In the genomic region with DNA sequence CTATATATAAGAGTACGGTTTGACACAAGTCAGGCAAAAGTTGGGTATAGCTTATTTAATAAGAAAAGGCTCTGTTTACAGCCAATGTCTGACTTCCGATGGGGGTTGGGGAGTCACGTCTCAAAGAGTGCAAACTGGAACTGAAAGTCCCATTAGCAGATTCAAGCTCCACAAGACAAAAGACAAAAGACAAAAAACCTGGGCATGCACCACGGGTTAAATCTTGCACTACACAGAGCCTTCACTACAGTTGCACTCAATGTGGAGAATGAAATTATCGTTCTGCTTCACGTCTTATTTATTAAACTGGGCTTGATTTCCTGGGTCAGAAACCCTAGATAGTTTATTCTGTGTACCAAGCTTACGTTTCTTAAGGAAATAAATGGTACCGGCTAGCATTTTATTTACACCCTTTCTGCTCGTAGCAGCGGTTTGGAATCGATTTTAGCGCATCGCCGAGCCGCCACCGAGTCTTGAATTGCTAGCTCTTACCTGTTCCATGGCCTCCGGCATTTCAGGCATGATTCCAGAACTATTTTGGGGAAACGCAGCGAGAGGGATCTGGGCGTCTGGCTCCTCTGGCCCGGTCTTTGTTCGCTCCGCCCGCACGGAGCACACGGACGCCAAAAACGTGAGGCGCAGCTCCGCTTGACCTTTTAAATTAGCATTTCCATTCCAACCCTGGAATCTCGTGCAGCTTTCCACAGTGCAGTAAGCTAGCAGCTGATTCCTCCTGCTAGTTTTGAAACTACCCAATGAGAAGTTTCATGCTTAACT, we compare ENCODE assay signal across 8 mouse cellular contexts. TPM values are rescaled to one million over a fixed set of nuclear protein-coding genes. Genes with fewer than 3 reads are reported as not detected.
DNase-seq lines count a peak whose midpoint lies in the region; ATAC-seq and TF ChIP-seq lines count a peak whose summit lies in the region.

No protein-coding gene starts in this region.

- H3K36me3 ChIP-seq in G1E (replicated peaks), result peaks cover 19% of the 10 kb centered on the region
- H3K36me3 ChIP-seq in forebrain, embryonic 15.5 days, result no peaks in the 10 kb centered on the region
- H3K36me3 ChIP-seq in lung, postnatal 0 days (ENCODE audit: insufficient read depth, low read length), result no peaks in the 10 kb centered on the region

- ATAC-seq in G1E (ENCODE audit: extremely low read depth, insufficient number of reproducible peaks, low FRiP score, poor library complexity, severe bottlenecking), result peak; percentile 17
- ATAC-seq in forebrain, embryonic 15.5 days (replicated peaks), result peak; percentile 47
- ATAC-seq in lung, postnatal 0 days, result peak; percentile 44

- H3K4me2 ChIP-seq in forebrain, embryonic 15.5 days (replicated peaks), result peak overlapping the region; percentile 94
- peak overlapping the region; percentile 86 for H3K4me2 ChIP-seq in lung, postnatal 0 days (replicated peaks; ENCODE audit: low read depth, low read length)

- no peak for TF ChIP-seq CTCF in G1E (IDR thresholded peaks at IDR 0.05; ENCODE audit: low read depth, low read length)
- TF ChIP-seq CTCF in layer of hippocampus, adult 2 months (conservative IDR thresholded peaks at IDR 0.05), result no peak
- no peak for TF ChIP-seq CTCF in lung, postnatal 0 days (IDR thresholded peaks at IDR 0.05)

- peak; percentile 13; the same call in 1 of the 2 replicates for TF ChIP-seq EP300 in lung, postnatal 0 days (IDR thresholded peaks at IDR 0.05)

- DNase-seq in G1E (ENCODE audit: low spot score), result peak; percentile 65
- DNase-seq in c-Kit-positive CD71-positive TER-119-positive erythroid progenitor cells, embryonic 14.5 days (ENCODE audit: low spot score), result peak; percentile 69
- peak; percentile 65 to 78 for DNase-seq in heart, postnatal 36 days
- DNase-seq in layer of hippocampus, adult 2 months (ENCODE audit: low spot score in 2 of 2), result peak; percentile 45 to 46
- DNase-seq in lung, postnatal 0 days (ENCODE audit: low spot score), result peak; percentile 91
- DNase-seq in ovary, postnatal 36 days (ENCODE audit: low spot score), result peak; percentile 56
- DNase-seq in thymus, postnatal 36 days, result peak; percentile 58 to 60

- peak overlapping the region; percentile 90 for H3K27ac ChIP-seq in forebrain, embryonic 15.5 days (replicated peaks)
- peak overlapping the region; percentile 96 for H3K27ac ChIP-seq in layer of hippocampus, adult 2 months
- peak overlapping the region; percentile 95 for H3K27ac ChIP-seq in lung, postnatal 0 days (ENCODE audit: low read length)

- intact Hi-C loops in heart, postnatal 36 days (cut with DNase I), result no loop called here

- H3K27me3 ChIP-seq in G1E (ENCODE audit: insufficient read depth, low read length), result no peaks in the 10 kb centered on the region
- no peaks in the 10 kb centered on the region for H3K27me3 ChIP-seq in forebrain, embryonic 15.5 days
- H3K27me3 ChIP-seq in lung, postnatal 0 days (replicated peaks; ENCODE audit: insufficient read depth, low read length), result no peaks in the 10 kb centered on the region

- H3K9ac ChIP-seq in forebrain, embryonic 15.5 days (replicated peaks), result peak overlapping the region; percentile 61
- peak overlapping the region; percentile 68 for H3K9ac ChIP-seq in lung, postnatal 0 days (replicated peaks; ENCODE audit: low read depth)

- under 1% methylated on average over 31 of the region's 31 CpGs for WGBS in forebrain, embryonic 15.5 days
- WGBS in lung, postnatal 0 days, result under 1% methylated on average over 31 of the region's 31 CpGs

- H3K9me3 ChIP-seq in G1E (replicated peaks), result peaks cover 2% of the 10 kb centered on the region
- no peaks in the 10 kb centered on the region for H3K9me3 ChIP-seq in forebrain, embryonic 15.5 days
- H3K9me3 ChIP-seq in lung, postnatal 0 days (ENCODE audit: low read length), result no peaks in the 10 kb centered on the region

- peak overlapping the region; percentile 74 for H3K4me3 ChIP-seq in G1E (ENCODE audit: low read depth, low read length)
- H3K4me3 ChIP-seq in forebrain, embryonic 15.5 days, result peak overlapping the region; percentile 90
- peak overlapping the region; percentile 94 for H3K4me3 ChIP-seq in layer of hippocampus, adult 2 months
- peak overlapping the region; percentile 74 for H3K4me3 ChIP-seq in lung, postnatal 0 days (ENCODE audit: low read depth, low read length)

- H3K4me1 ChIP-seq in G1E (ENCODE audit: insufficient read depth, low read depth, low read length), result peaks cover 24% of the 10 kb centered on the region
- H3K4me1 ChIP-seq in forebrain, embryonic 15.5 days, result peaks cover 38% of the 10 kb centered on the region
- H3K4me1 ChIP-seq in lung, postnatal 0 days (ENCODE audit: insufficient read depth, low read depth, low read length), result peaks cover 12% of the 10 kb centered on the region; the same call in 1 of the 2 replicates

RNA-seq across cellular contexts. Expression of gene Mat2b, which starts 0.5 kb away (rescaled TPM):
- 55.2 and 61.8 TPM in 2 replicates for total RNA-seq in G1E (2014; fragmentation: Nextera tagmentation)
- 135 TPM in 2 replicates for total RNA-seq in G1E (2017)
- 49.8 and 55.0 TPM in 2 replicates for polyA plus RNA-seq in G1E (2012)
- polyA plus RNA-seq in forebrain, embryonic 15.5 days (2015; fragmentation: Nextera tagmentation; extraction: Ambion mirVana), result 76.6 and 78.8 TPM in 2 replicates
- total RNA-seq in heart, postnatal 36 days (2021), result 100 to 1,000 TPM; 107 TPM
- total RNA-seq in layer of hippocampus, adult 2 months (2021), result 100 to 1,000 TPM; 125 to 128 TPM
- 110 and 111 TPM in 2 replicates for polyA plus RNA-seq in lung, postnatal 0 days (2015; fragmentation: Nextera tagmentation; extraction: Ambion mirVana)

RNA-seq across cellular contexts. Expression of gene Hmmr, which starts 38.7 kb away (rescaled TPM):
- total RNA-seq in G1E (2014; fragmentation: Nextera tagmentation) (186 and 202 TPM in 2 replicates), G1E (2017) (79.4 and 99.2 TPM in 2 replicates)
- 2.1 and 2.8 TPM in 2 replicates for polyA plus RNA-seq in G1E (2012)
- 18.2 and 21.0 TPM in 2 replicates for polyA plus RNA-seq in forebrain, embryonic 15.5 days (2015; fragmentation: Nextera tagmentation; extraction: Ambion mirVana)
- under 1 TPM; 0.44 to 0.65 TPM for total RNA-seq in heart, postnatal 36 days (2021)
- under 1 TPM; 0.20 to 0.51 TPM for total RNA-seq in layer of hippocampus, adult 2 months (2021)
- polyA plus RNA-seq in lung, postnatal 0 days (2015; fragmentation: Nextera tagmentation; extraction: Ambion mirVana), result 1.5 and 2.9 TPM in 2 replicates

RNA-seq across cellular contexts. Expression of gene Nudcd2, which starts 39.0 kb away (rescaled TPM):
- 129 and 133 TPM in 2 replicates for total RNA-seq in G1E (2014; fragmentation: Nextera tagmentation)
- 183 and 211 TPM in 2 replicates for total RNA-seq in G1E (2017)
- 54.0 and 55.1 TPM in 2 replicates for polyA plus RNA-seq in G1E (2012)
- polyA plus RNA-seq in forebrain, embryonic 15.5 days (2015; fragmentation: Nextera tagmentation; extraction: Ambion mirVana), result 78.7 and 80.2 TPM in 2 replicates
- total RNA-seq in heart, postnatal 36 days (2021), result 10 to 100 TPM; 12.3 to 17.8 TPM
- total RNA-seq in layer of hippocampus, adult 2 months (2021), result 10 to 100 TPM; 16.1 to 25.0 TPM
- 55.2 and 60.7 TPM in 2 replicates for polyA plus RNA-seq in lung, postnatal 0 days (2015; fragmentation: Nextera tagmentation; extraction: Ambion mirVana)

Comparison
In these comparisons a context has a peak if more than half of its experiments do, and no peak if none do; other contexts are left out.
1. Peak in every context shown above with its lines: DNase-seq, ATAC-seq, H3K4me3 ChIP-seq and H3K27ac ChIP-seq.
2. RNA of gene Hmmr, which starts 38.7 kb away (total RNA-seq): 79.4 to 202 TPM in G1E; 0.44 to 0.65 TPM in heart, postnatal 36 days and 0.20 to 0.51 TPM in layer of hippocampus, adult 2 months; every median in the first group is over 10 times any median in the second.
3. RNA of gene Nudcd2, which starts 39.0 kb away (total RNA-seq): 129 to 211 TPM in G1E; 16.1 to 25.0 TPM in layer of hippocampus, adult 2 months and 12.3 to 17.8 TPM in heart, postnatal 36 days; every median in the first group is over 4 times any median in the second.